Mouse (Mus musculus): ENCODE results near the gene Slc6a1. TPM values are rescaled to one million over a fixed set of nuclear protein-coding genes. Genes with fewer than 3 reads are reported as not detected.

Gene Slc6a1
- 150 and 211 TPM in 2 replicates for polyA plus RNA-seq (2021; fragmentation: Nextera tagmentation)
- long read RNA-seq, experiment 1, full-length matches to known transcripts, result 38 of 117 reads
- long read RNA-seq, experiment 1, partial matches to known transcripts, result 73 of 117 reads
- long read RNA-seq, experiment 1, other reads (novel, unspliced or antisense), result 6 of 117 reads
- long read RNA-seq, experiment 2, full-length matches to known transcripts, result 637 of 822 reads
- long read RNA-seq, experiment 2, partial matches to known transcripts, result 145 of 822 reads
- long read RNA-seq, experiment 2, other reads (novel, unspliced or antisense), result 40 of 822 reads

DNA sequence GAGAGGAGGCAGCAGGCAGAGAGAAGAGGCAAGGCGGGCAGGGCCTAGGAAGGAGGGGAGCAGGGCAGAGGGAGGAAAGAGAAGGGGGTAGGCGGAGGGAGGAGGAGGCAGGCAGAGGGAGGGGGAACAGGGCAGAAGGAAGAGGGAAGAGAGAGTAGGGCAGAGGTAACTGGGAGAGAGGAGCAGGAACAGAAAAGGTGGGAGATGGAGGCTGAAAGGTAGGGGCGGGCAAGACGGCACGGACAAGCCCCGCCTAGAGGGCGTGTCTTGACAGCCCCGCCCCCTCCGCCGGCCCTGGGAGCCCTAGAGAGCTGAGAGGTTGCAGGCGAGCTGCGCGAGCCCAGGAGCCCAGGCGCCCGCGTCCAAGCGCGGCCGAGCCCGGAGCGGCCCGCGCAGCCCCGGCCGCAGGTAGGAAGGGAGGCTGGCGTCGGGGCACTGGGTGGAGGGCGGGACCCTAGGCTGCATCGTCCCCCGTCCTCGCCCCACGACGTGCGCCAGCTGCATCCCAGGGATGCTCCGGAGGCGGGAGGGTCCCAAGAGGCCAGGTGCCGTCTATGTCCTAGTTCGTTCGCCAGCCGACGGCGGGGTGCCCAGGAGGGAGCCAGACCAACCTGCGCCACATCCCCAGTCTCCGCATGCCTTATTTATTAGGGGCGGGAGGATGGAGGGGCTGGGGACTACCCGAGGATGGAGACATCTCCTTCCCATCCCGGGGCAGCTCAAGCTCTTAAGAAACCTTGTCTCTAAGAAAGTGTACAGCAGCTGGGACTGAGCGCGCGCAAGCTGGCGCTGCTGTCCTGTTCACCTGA is at the start of gene Slc6a1:
Gene Slc6a1, plus strand, starts transcription at position 167 of the 809 bp plus-strand sequence.

Other genes with a start within 250 kb of the Slc6a1 start
- 71.3 and 98.2 TPM in 2 replicates for gene Atp2b2, start 240.0 kb upstream of the Slc6a1 start, polyA plus RNA-seq (2021; fragmentation: Nextera tagmentation)
- 11.2 and 11.7 TPM in 2 replicates for gene Slc6a11, start 151.4 kb upstream of the Slc6a1 start, polyA plus RNA-seq (2021; fragmentation: Nextera tagmentation)
- 4.8 and 6.1 TPM in 2 replicates for gene Hrh1, start 115.3 kb downstream of the Slc6a1 start, polyA plus RNA-seq (2021; fragmentation: Nextera tagmentation)